Mouse (Mus musculus) CH12.LX (cell line): Measurements from ENCODE around the gene Fndc10.

Experiments
- BHLHE40 ChIP-seq: IDR thresholded peaks from 2 replicates; pipeline ENCODE4 v1.6.1; 2011; ENCODE audit warnings: mild to moderate bottlenecking, low read depth, low read length, improper control_type of control experiment
- CHD2 ChIP-seq: IDR thresholded peaks from 2 replicates; pipeline ENCODE4 v1.6.1; 2011; ENCODE audit warnings: low read length, improper control_type of control experiment
- CTCF ChIP-seq, 2 experiments: IDR thresholded peaks in 1 of 2; conservative IDR thresholded peaks in 1 of 2; 2 replicates each; pipeline ENCODE4 v1.5.1; 2011 to 2012; ENCODE audit warnings: low read depth in 2 of 2, low read length in 2 of 2, improper control_type of control experiment in 1 of 2, inconsistent platforms in 1 of 2, mild to moderate bottlenecking in 1 of 2, moderate library complexity in 1 of 2
- E2F4 ChIP-seq: IDR thresholded peaks from 2 replicates; pipeline ENCODE4 v1.6.1; 2011; ENCODE audit warnings: low read depth, low read length, improper control_type of control experiment; ENCODE audit not compliant: insufficient replicate concordance
- EP300 ChIP-seq: IDR thresholded peaks from 2 replicates; pipeline ENCODE4 v1.6.1; 2011; ENCODE audit warnings: low read length, improper control_type of control experiment
- MXI1 ChIP-seq: IDR thresholded peaks from 2 replicates; pipeline ENCODE4 v1.6.1; 2011; ENCODE audit warnings: mild to moderate bottlenecking, low read depth, low read length, improper control_type of control experiment
- MYC ChIP-seq: IDR thresholded peaks from 2 replicates; pipeline ENCODE4 v1.6.1; 2011; ENCODE audit warnings: low read depth, mild to moderate bottlenecking, improper control_type of control experiment, low read length
- NELFE ChIP-seq: IDR thresholded peaks from 2 replicates; pipeline ENCODE4 v1.6.1; 2011; ENCODE audit warnings: low read depth, low read length, improper control_type of control experiment
- NRF1 ChIP-seq: IDR thresholded peaks from 2 replicates; pipeline ENCODE4 v1.6.1; 2014; ENCODE audit warnings: low read depth, mild to moderate bottlenecking, inconsistent platforms, low read length, improper control_type of control experiment, moderate library complexity
- SIN3A ChIP-seq: IDR thresholded peaks from 2 replicates; pipeline ENCODE4 v1.6.1; 2012; ENCODE audit warnings: low read length, improper control_type of control experiment, inconsistent platforms
- TBP ChIP-seq: conservative IDR thresholded peaks from 2 replicates; pipeline ENCODE4 v1.6.1; 2011; ENCODE audit warnings: low read depth, low read length, improper control_type of control experiment
- USF1 ChIP-seq: IDR thresholded peaks from 2 replicates; pipeline ENCODE4 v1.6.1; 2014; ENCODE audit warnings: low read depth, mild to moderate bottlenecking, inconsistent platforms, low read length, improper control_type of control experiment

DNA sequence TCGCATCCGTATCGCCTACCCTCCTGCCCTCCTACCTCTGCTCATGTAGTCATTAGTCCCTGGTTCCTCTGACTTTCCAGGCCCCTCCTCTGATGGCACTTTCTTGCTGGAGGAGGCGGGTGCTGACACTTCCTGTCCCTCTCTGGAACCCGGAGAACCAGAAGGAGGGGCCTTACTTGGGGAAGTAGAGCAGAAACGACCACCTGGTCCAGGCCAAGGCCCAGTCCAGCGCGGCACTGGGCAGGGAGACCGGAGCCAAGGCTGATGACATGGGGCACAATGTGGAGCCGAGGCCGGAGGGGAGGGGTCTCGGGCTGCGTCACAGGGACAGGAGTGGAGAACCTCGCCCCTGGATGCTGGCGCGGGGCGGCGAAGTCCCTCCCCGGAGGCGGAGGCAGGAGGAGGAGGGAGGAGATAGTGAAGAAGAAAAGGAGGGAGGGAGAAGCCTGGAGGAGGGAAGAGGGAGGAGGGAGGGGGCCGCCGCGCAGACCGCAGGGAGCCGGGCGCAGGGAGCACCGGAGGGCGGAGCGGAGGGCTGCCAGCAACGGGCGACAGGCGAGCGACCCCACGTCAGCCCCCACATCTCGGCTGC is 40.3 kb downstream of the Fndc10 start, which contains the start of gene Tmem240:
- TF ChIP-seq TBP (no peak), NRF1 (no peak), BHLHE40 (no peak), EP300 (no peak), CTCF (conservative IDR thresholded peaks at IDR 0.05 in 1 of 2, IDR thresholded peaks at IDR 0.05 in 1 of 2; ENCODE audit: low read depth in 2 of 2, low read length in 2 of 2) (no peak), SIN3A (no peak), USF1 (no peak), E2F4 (no peak), CHD2 (no peak), NELFE (peak; percentile 35; the same call in 1 of the 2 replicates), MYC (no peak), MXI1 (no peak; the same call in 1 of the 2 replicates)
